Mouse (Mus musculus) gastrocnemius, postnatal 14 days (tissue): ENCODE data around the gene Pds5b. TPM values are rescaled to one million over a fixed set of nuclear protein-coding genes. Genes with fewer than 3 reads are reported as not detected.
"Not testable (repeated sequence)": the region's sequence is repeated elsewhere in the genome, so short reads cannot be mapped to it uniquely, and the experiment has no call there.

Experiments used
- DNase-seq: peaks from one replicate; pipeline ENCODE4 v3.0.0; 2021; ENCODE audit warnings: mixed read lengths
- intact Hi-C: fragments of 180-260 bp; cut with DNase I; formaldehyde crosslinking; loops from one replicate; pipeline ENCODE4 v1.15.1; 2025; ENCODE audit warnings: low total_unique reads
- total RNA-seq, 2 experiments: library from RNA; stranded (reverse); gene quantifications; 2 replicates each; pipeline ENCODE4 v1.2.3; 2021

Pds5b gene
- total RNA-seq, 2 experiments from 2014 or later, result 16.6 to 19.2 TPM

DNA sequence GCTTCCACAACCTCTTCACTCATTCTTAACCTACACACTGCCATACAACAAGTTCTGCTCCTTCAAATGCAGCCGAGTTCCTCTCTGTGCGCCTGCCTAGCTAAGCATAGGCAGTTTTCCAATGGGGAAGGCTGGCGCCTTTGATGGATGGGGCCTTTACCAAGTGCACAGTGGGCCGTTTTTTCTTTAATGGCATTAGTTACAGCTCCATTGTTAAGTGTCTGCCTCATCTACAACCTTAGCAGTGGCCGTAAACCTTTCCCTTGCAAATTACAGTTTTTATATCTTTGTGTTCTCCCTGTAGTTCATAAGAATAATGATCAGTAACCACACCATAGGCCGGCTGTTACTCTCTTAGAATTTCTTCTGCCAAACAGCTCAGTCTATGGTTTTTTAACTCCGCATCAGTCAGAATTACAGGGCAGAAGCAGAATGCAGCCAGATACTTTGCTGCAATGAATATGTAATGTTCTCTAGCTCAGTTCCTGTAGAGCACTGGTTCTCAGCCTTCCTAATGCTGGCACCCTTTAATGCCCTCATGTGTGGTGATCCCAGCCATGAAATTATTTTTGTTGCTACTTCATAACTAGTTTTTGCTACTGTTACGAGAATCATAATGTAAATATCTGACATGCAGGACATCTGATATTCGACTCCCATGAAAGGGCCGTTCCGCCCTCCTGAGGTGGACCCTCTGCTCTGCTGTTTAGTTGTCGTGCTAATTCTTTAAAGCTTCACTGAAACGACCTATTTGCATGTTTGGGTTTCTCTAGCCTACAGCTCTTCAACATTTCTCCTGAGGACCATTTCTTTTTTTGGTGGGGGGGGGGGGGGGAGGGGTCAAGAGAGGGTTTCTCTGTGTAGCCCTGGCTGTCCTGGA, 140.8 kb downstream of the Pds5b start:
- intact Hi-C loops, result no loop called here
- DNase-seq, result no peak

DNA sequence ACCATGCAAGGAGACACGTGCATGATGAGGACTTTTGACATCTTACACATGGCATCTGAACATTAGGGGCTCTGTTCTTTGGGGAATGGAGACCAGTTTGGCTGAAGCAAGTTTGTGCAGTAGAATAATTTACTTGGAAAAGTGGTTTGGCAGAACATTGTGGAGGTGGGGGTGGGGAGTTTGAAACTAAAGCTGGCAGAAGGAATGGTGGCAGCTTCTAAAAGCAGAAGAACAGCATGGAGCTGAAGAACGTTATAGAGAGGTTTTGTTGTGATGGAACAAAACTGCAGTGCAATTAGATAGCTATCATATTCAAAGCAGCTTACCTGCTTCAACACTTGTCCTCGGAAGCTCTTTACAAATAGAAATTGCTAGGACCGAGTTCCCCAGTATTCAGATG, 141.9 kb downstream of the Pds5b start:
- intact Hi-C loops, result no loop called here
- DNase-seq, result no peak

GRCm38 (mm10) chr5:150816775-150817174, 143.2 kb downstream of the Pds5b start:
- intact Hi-C loops, result no loop called here
- no peak for DNase-seq

DNA sequence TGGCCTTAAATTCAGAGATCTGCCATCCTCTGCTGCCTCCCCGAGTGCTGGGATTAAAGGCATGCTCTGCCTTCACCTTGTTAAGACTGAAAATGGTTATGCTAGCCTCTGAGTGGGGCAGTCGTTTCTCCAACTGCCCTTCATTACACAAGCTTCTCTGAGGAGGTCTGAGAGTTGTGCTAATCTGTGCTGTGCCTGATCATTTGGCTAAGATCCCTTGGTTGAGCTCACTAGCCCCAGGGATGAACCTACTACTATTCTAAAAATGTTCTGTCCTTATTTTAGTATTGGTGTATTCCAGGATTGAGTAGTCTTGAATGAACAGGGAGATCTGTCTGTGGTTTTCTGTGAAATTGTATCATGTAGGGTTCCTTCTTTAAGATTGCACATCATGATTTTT, 144.5 kb downstream of the Pds5b start:
- DNase-seq, result no peak
- intact Hi-C loops, result no loop called here

- no peak for DNase-seq
- intact Hi-C loops, result no loop called here
Measured at GRCm38 (mm10) chr5:150818886-150819285, 145.3 kb downstream of the Pds5b start.

DNA sequence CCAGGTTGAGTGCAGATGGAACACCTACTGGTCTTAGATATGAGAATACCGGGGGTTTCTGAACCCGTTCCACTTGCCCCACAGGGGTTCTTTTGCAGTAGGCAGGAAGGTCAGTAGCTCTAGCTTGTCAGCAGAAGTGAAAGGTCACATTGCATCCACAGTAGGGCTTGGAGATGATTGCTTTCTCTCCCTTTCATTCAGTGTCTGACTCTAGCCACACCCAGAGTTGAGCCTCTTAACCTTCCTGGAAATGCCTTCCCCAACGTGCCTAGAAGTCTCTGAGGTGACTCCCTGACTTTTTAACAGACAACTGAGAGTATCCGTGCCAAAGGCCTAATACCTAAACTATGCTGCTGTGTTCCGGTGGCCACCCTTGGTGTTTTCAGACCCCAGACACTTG, 146.0 kb downstream of the Pds5b start:
- intact Hi-C loops, result no loop called here
- no peak for DNase-seq

DNA sequence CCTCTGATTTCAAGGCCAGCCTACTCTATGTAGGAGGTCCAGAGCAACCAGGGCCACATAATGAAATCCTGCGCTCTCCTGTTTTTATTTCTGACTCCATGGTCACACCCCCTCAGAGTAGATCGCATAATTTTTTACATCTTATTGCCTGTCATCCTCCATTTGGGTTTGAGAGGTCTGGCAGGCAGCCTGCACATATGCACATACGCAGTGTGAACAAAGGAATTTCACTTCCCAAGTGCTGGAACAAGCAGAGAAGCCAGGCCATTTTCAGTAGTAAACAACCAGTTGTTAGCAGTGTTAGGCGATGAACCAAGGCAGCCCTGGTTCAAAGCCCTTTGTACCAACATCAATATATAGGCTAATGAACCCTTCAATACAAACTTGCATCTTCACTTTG, 147.6 kb downstream of the Pds5b start:
- no peak for DNase-seq
- intact Hi-C loops, result no loop called here

GRCm38 (mm10) chr5:150822781-150823180, 149.2 kb downstream of the Pds5b start:
- no peak for DNase-seq
- intact Hi-C loops, result no loop called here

DNA sequence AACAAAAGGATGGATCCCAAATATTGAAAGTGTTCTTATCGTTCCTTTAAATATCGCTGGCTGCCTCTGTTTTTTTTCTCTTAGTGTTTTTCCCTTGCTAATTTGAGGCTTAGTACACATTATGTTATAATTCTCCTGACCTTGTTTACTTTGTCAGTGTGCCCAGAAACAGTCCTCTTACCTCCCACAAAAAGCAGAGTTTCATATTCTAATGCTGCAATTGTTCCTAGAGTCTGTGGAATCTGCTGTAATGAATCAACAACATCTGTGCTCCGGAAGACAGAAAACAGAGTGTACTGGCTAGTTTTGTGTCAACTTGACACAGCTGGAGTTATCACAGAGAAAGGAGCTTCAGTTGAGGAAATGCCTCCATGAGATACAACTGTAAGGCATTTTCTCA, 149.8 kb downstream of the Pds5b start:
- DNase-seq, result no peak

GRCm38 (mm10) chr5:150829499-150829898, 156.0 kb downstream of the Pds5b start:
- intact Hi-C loops, result no loop called here
- no peak for DNase-seq

More for the DNA sequence above, 149.8 kb downstream of the Pds5b start:
- intact Hi-C loops, result no loop called here

- DNase-seq, result no peak
- intact Hi-C loops, result no loop called here
Measured at GRCm38 (mm10) chr5:150830718-150831117, 157.2 kb downstream of the Pds5b start.

DNA sequence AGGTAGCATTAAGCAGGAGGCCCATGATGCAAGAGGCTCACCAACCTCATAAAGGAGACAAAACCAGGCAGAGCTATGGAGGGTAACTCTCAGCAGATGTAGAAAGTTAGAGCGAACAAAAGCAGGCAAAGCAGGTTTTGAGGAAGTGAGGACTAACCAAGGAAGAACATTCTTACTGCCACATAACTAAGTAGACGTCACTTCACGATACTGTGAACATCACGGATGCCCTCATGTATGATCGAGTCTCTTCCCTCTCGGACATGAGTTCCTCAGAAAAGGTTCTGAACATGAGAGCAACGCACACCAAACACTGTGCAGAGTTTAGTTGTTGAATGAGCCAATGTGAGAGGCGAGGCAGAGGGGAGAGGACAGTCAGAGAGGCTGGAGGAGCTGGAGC, 163.2 kb downstream of the Pds5b start:
- no peak for DNase-seq
- intact Hi-C loops, result no loop called here

DNA sequence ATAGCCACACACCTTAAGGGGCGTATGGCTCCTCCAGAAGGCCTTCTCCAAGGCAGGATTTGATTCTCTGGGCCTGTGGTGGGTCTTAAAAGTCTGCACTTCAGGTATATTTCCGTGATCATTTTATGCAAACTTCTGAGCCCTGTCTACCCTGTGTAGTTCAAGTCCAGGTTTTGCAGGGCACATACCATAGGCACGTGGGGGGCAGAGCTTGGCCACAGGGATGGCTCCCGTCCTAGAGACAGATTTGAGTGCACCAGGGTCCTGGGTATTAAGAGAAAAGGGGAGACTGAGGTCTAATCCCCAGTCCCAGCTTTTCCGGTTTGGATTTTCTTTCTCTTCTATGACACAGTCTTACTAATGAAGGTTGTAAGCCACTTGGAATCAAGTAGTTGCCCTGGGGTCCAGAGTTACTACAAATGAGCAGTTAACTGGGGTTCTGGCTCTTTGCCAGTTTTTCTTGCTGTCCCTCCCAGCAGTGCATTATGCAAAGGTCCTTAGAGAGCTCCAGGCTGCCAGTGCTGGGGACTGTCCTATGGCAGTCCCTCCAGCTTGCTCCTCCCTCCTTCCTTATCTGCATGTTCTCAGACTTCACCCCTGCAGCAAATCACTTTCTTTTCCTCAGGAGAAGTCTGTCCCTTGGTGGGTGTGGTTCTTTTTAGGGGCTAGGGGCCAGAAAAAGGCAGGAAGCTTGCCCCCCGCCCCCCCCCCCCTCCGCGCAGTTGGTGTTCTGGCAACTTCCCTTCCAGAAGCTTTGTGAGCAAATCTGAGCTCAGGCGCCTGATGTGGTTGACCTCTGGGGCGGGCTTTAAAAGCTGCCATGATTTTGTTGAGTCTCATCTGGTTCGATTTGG, 166.4 kb downstream of the Pds5b start:
- peak; percentile 27 for DNase-seq
- intact Hi-C loops, result no loop called here

DNA sequence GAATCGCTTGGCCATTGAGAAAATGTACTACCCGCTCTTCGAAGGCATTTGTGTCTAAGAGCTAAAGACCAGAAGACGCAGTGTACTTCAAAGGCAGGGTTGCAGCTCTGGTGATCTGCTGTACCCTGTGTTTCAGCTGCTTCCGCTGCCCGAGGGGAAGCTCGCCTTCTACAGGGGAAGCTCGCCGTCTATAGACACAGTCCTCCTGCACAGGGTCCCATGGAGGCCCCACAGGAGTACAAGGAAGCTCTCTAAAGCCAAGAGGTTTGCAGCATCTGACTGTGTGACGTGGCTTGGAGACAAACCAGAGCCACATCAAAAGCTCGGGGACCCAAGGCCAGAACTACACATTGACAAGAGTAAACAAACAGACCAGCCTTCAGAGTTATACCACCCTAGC, 167.1 kb downstream of the Pds5b start:
- peak; percentile 14 for DNase-seq
- intact Hi-C loops, result no loop called here

DNA sequence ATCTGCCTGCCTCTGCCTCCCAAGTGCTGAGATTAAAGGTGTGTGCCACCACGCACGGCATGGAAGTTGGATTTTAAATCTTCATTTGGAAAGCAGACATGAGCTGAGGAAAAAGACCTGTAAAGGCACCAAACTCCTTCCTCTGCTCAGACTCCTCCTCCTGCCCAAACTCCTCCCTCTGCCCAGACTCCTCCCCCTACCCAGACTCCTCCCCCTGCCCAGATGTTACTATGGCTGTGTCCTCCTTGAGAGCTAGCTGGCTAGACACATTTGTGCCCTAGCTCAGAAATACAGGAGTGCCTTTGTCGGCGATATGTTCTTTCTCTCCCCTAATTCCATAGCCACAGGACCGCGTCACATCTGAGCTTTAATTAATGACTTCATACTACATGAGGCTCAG, 172.4 kb downstream of the Pds5b start:
- DNase-seq, result no peak
- intact Hi-C loops, result no loop called here

DNA sequence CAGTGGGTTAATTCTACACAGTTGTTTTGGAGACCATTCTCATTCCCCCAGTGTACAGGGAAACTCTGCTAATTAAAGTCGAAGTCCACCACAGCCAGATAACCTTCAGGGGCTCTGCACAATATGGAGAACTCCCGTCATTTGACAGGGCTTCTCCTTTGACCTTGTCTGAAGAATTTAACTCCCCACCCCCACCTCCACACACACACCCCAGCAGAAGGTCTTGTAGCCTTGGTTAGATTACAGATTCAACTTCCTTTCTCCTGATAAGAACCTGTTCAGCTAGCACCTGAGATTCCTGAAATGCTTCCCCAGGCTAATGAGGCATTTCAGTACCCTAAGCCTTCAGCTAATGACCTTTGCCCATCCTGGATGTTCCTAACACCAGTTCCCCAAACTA, 177.3 kb downstream of the Pds5b start:
- DNase-seq, result no peak
- intact Hi-C loops, result no loop called here

DNA sequence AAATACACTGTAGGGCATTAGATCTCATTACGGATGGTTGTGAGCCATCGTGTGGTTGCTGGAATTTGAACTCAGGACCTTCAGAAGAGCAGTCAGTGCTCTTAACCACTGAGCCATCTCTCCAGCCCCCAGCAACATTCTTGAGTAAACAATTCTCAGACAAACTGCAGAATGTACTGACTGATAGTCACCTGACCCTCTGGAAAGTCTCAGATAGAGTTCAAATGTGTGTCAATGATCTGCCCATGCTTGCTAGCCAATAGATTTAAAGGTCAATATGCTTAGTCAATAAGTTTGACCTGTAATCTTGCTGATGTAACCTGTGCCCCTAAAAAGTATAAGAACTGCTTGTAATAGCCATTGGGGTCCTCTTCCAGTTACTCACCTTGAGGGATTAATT, 178.6 kb downstream of the Pds5b start:
- intact Hi-C loops, DNase-seq: not testable (repeated sequence)

GRCm38 (mm10) chr5:150854506-150854905, 181.0 kb downstream of the Pds5b start:
- intact Hi-C loops, result no loop called here
- DNase-seq, result no peak

- no peak for DNase-seq
- intact Hi-C loops, result no loop called here
Measured at GRCm38 (mm10) chr5:150859642-150860194, 186.2 kb downstream of the Pds5b start.
